Mouse (Mus musculus) myocyte (in vitro differentiated cells): ENCODE measurements around the gene Kdm6b. TPM values are rescaled to one million over a fixed set of nuclear protein-coding genes. Genes with fewer than 3 reads are reported as not detected.

ENCODE experiments used
- H3K27me3 ChIP-seq: one replicate; pipeline ENCODE4 v1.6.1; 2011; ENCODE audit not compliant: control insufficient read depth, insufficient read depth, insufficient read length
- H3K36me3 ChIP-seq: one replicate; pipeline ENCODE4 v1.6.1; 2011; ENCODE audit not compliant: control insufficient read depth, insufficient read depth
- H3K4me2 ChIP-seq: one replicate; pipeline ENCODE4 v1.6.1; 2011; ENCODE audit warnings: low read depth, control low read depth
- H3K4me3 ChIP-seq: one replicate; pipeline ENCODE4 v1.5.1; 2011; ENCODE audit warnings: mild to moderate bottlenecking, control low read depth, moderate library complexity
- H3K79me2 ChIP-seq: one replicate; pipeline ENCODE4 v1.6.1; 2011; ENCODE audit not compliant: control insufficient read depth, insufficient read depth
- H3ac ChIP-seq: one replicate; pipeline ENCODE4 v1.6.1; 2011; ENCODE audit not compliant: control insufficient read depth, insufficient read length
- CEBPB ChIP-seq: IDR thresholded peaks from 2 replicates; pipeline ENCODE4 v1.6.1; 2011; ENCODE audit warnings: mild to moderate bottlenecking, moderate library complexity; ENCODE audit not compliant: poor library complexity, insufficient read depth, severe bottlenecking
- E2F4 ChIP-seq: IDR thresholded peaks from one replicate; pipeline ENCODE4 v1.6.1; 2011; ENCODE audit warnings: mild to moderate bottlenecking, control low read depth, moderate library complexity; ENCODE audit not compliant: insufficient read depth
- MAX ChIP-seq: IDR thresholded peaks from one replicate; pipeline ENCODE4 v1.6.1; 2011; ENCODE audit warnings: low read depth, mild to moderate bottlenecking, control low read depth
- MYOD1 ChIP-seq, 3 experiments: IDR thresholded peaks; one replicate each; pipeline ENCODE4 v1.6.1; 2011; ENCODE audit warnings: control low read depth in 2 of 3, low read depth in 2 of 3, mild to moderate bottlenecking in 2 of 3, moderate library complexity in 1 of 3; ENCODE audit not compliant: insufficient read length in 2 of 3, control insufficient read depth in 1 of 3
- MYOG ChIP-seq, 3 experiments: IDR thresholded peaks; one replicate each; pipeline ENCODE4 v1.6.1; 2011; ENCODE audit warnings: control low read depth in 2 of 3, low read depth in 2 of 3, mild to moderate bottlenecking in 2 of 3; ENCODE audit not compliant: insufficient read length in 2 of 3, control insufficient read depth in 1 of 3, insufficient read depth in 1 of 3
- POLR2A ChIP-seq: IDR thresholded peaks from one replicate; pipeline ENCODE4 v1.6.1; 2011; ENCODE audit warnings: low read depth, mild to moderate bottlenecking, control low read depth, moderate library complexity; ENCODE audit not compliant: insufficient read length
- POLR2AphosphoS2 ChIP-seq: IDR thresholded peaks from one replicate; pipeline ENCODE4 v1.6.1; 2011; ENCODE audit warnings: low read depth, control low read depth; ENCODE audit not compliant: insufficient read length
- REST ChIP-seq: IDR thresholded peaks from one replicate; pipeline ENCODE4 v1.6.1; 2011; ENCODE audit warnings: mild to moderate bottlenecking, control low read depth, moderate library complexity; ENCODE audit not compliant: insufficient read depth, insufficient read length
- SRF ChIP-seq: IDR thresholded peaks from one replicate; pipeline ENCODE4 v1.6.1; 2011; ENCODE audit warnings: low read depth; ENCODE audit not compliant: control insufficient read depth, insufficient read length
- TCF12 ChIP-seq: IDR thresholded peaks from one replicate; pipeline ENCODE4 v1.6.1; 2011; ENCODE audit warnings: mild to moderate bottlenecking, control low read depth; ENCODE audit not compliant: poor library complexity, insufficient read depth, severe bottlenecking
- TCF3 ChIP-seq: IDR thresholded peaks from one replicate; pipeline ENCODE4 v1.6.1; 2011; ENCODE audit warnings: low read depth, control low read depth; ENCODE audit not compliant: insufficient read length
- USF1 ChIP-seq: IDR thresholded peaks from one replicate; pipeline ENCODE4 v1.6.1; 2011; ENCODE audit warnings: low read depth, mild to moderate bottlenecking, control low read depth, moderate library complexity
- polyA plus RNA-seq: library from polyadenylated mRNA; unstranded; fragments of >200 nt; fragmentation: generic; extraction: Trizol; gene quantifications from one replicate; pipeline ENCODE4 v1.2.1, GENCODE M21; 2012; ENCODE audit warnings: missing spikeins

Gene Kdm6b
- polyA plus RNA-seq, 1 experiment = 31.0 TPM

DNA sequence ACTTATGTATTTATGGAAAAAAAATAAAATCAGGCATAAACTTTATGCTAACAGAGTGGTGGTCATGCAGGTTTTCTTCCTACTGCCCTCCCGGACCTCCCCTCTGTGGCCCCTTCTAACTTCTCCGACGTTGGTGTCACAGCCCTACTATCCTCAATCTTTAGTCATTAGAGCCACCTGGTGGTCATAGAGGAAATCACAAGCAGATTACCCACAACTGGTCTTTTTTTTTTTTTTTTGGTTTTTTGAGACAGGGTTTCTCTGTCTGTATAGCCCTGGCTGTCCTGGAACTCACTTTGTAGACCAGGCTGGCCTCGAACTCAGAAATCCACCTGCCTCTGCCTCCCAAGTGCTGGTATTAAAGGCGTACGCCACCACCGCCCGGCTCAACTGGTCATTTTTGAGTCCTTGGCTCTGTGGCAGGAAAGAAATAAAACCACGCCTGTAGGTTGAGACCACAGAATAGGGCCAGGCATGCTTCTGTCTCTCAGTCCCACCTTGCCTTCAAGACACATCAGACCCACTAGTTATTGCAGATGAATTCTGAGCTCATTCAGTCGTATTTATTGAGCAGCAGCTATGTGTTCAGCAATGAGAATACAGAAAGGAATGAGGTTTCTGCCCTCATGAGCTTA lies 23.0 kb downstream of the Kdm6b start:
- Histone ChIP-seq H3K27me3 (no peaks in the 10 kb centered on the region), H3K4me2 (peak overlapping the region; percentile 42), H3ac (no peak overlapping the region), H3K36me3 (no peaks in the 10 kb centered on the region), H3K79me2 (peaks cover 15% of the 10 kb centered on the region), H3K4me3 (no peak overlapping the region)
- no peak for TF ChIP-seq SRF
- no peak for TF ChIP-seq MYOD1 (IDR thresholded peaks at IDR 0.05; ENCODE audit: control insufficient read depth in 1 of 3, insufficient read length in 2 of 3, low read depth in 2 of 3)
- TF ChIP-seq CEBPB = no peak
- TF ChIP-seq MYOG (IDR thresholded peaks at IDR 0.05; ENCODE audit: control insufficient read depth in 1 of 3, insufficient read depth in 1 of 3, insufficient read length in 2 of 3, low read depth in 2 of 3) = no peak
- no peak for TF ChIP-seq E2F4
- TF ChIP-seq TCF12 = no peak

DNA sequence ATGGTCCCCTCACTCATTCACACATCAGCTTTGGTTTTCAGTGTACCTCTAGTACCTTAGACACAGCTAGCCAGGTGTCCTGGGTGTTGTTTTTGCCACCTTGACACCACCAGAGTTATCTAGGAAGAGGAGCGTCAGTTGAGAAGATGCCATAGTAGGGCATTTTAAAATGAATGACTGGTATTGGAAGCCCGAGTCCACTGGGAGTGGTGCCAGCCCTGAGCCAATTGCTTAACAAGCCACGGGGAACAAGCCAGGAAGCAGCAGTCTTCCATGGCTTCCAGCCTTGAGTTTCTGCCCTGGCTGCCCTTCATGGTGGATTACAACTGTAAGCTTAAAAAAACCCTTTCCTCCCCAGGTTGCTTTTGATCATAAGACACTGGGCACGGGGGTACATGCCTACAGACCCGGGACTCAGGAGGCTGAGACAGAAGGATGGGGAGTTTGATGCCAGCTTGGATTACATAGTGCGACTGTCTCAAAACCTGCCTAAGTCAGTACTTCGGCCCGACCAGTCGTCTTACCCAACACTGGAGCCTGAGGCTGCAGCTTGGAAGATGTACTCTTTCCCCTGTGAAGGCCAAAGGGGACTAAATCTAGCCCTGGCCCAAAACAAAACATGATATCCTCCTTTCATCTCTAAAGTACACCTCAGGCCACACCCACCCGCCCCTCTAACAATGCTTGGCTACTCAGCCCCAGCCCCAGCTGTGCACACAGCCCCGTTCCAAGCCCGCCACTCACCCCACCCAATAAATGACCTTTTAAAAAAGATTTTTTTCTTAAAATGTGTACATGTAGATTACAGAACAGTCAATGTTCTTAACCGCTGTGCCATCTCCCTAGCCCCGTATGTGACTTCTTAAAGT lies 23.7 kb downstream of the Kdm6b start:
- Histone ChIP-seq H3K4me3 (no peak overlapping the region), H3K79me2 (peaks cover 12% of the 10 kb centered on the region), H3K27me3 (no peaks in the 10 kb centered on the region), H3ac (no peak overlapping the region), H3K4me2 (peak overlapping the region; percentile 42), H3K36me3 (no peaks in the 10 kb centered on the region)
- no peak for TF ChIP-seq MAX
- TF ChIP-seq MYOD1 (IDR thresholded peaks at IDR 0.05; ENCODE audit: control insufficient read depth in 1 of 3, insufficient read length in 2 of 3, low read depth in 2 of 3) = no peak
- TF ChIP-seq USF1 = no peak
- TF ChIP-seq SRF = no peak
- no peak for TF ChIP-seq MYOG (IDR thresholded peaks at IDR 0.05; ENCODE audit: control insufficient read depth in 1 of 3, insufficient read depth in 1 of 3, insufficient read length in 2 of 3, low read depth in 2 of 3)
- no peak for TF ChIP-seq REST
- TF ChIP-seq CEBPB = no peak
- TF ChIP-seq TCF3 = no peak
- no peak for TF ChIP-seq POLR2AphosphoS2
- TF ChIP-seq E2F4 = no peak
- TF ChIP-seq TCF12 = no peak
- no peak for TF ChIP-seq POLR2A

DNA sequence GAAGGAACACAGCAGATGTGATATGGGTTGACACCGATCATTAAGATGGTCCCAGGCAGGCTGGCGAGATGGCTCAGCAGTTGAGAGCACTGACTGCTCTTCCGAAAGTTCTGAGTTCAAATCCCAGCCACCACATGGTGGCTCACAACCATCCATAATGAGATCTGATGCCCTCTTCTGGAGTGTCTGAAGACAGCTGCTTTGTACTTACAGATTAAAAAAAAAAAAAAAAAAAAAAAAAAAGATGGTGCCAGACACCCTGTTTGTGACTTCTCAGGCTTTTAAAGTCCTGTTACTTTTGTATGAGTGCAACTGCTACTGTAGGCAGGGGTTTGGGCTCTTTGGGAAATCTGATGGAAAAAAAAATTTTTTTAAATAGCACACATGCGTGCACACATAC lies 24.8 kb downstream of the Kdm6b start:
- H3K4me2 ChIP-seq = no peak overlapping the region
- H3K36me3 ChIP-seq = no peaks in the 10 kb centered on the region
- peaks cover 1% of the 10 kb centered on the region for H3K79me2 ChIP-seq
- TF ChIP-seq E2F4 (no peak), TCF12 (no peak), POLR2A (no peak), MYOD1 (IDR thresholded peaks at IDR 0.05; ENCODE audit: control insufficient read depth in 1 of 3, insufficient read length in 2 of 3, low read depth in 2 of 3) (no peak)
- no peak overlapping the region for H3ac ChIP-seq
- no peaks in the 10 kb centered on the region for H3K27me3 ChIP-seq
- H3K4me3 ChIP-seq = no peak overlapping the region

DNA sequence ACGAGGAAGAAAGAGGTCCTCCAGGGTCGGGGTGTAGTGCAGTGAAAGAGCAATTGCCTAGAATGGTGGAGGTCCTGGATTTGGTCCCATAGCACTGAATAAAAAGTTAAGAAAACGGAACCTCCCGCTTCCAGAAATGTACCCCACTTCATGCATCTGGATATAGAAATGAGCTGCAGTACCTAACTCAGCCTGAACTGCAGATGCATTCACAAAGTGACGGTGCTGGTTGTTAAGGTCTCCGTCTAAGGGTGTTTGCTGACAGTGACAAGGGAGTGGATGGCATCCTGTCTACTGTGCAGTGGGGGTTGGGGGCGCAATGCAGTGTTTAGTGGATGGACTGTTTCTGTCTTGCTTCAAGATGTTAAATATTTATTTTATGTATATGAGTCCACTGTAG lies 26.7 kb downstream of the Kdm6b start:
- Histone ChIP-seq H3K27me3 (no peaks in the 10 kb centered on the region), H3K4me3 (no peak overlapping the region), H3K4me2 (no peak overlapping the region), H3K79me2 (no peaks in the 10 kb centered on the region), H3ac (no peak overlapping the region), H3K36me3 (no peaks in the 10 kb centered on the region)
- no peak for TF ChIP-seq POLR2A
- TF ChIP-seq MYOG (IDR thresholded peaks at IDR 0.05; ENCODE audit: control insufficient read depth in 1 of 3, insufficient read depth in 1 of 3, insufficient read length in 2 of 3, low read depth in 2 of 3) = no peak
- TF ChIP-seq POLR2AphosphoS2 = peak; percentile 15

DNA sequence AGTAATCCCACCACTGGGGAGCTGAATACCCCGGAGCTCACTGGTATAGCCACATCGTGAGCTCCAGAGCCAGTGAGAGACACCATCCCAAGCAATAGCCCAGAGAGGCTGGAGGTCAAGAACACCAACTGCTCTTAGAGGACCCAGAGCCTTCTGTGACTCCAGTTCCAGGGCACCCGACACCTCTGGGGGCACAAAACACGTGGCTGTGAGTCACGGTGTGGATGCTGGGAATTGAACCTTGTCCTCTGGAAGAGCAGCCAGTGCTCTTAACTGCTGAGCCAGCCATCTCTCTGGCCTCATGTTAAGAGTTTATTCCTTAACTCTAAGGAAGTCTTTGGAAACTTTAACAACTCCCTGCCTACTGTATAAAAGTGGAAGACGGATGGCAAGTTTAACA lies 28.5 kb downstream of the Kdm6b start:
- TF ChIP-seq TCF12 = no peak
- TF ChIP-seq REST = no peak
- TF ChIP-seq MYOD1 (IDR thresholded peaks at IDR 0.05; ENCODE audit: control insufficient read depth in 1 of 3, insufficient read length in 2 of 3, low read depth in 2 of 3) = no peak
- no peak for TF ChIP-seq USF1
- TF ChIP-seq POLR2AphosphoS2 = no peak
- no peak for TF ChIP-seq CEBPB
- H3K27me3 ChIP-seq = no peaks in the 10 kb centered on the region
- no peaks in the 10 kb centered on the region for H3K79me2 ChIP-seq
- no peaks in the 10 kb centered on the region for H3K36me3 ChIP-seq
- no peak overlapping the region for H3ac ChIP-seq
- H3K4me2 ChIP-seq = no peak overlapping the region
- H3K4me3 ChIP-seq = no peak overlapping the region
